Mouse (Mus musculus) olfactory bulb, adult 2 months (tissue): ENCODE measurements around the gene Itga3.

Source experiments
- CTCF ChIP-seq: fragments of 200-500 bp; IDR thresholded peaks from 2 replicates; pipeline ENCODE4 v1.5.1; 2012; ENCODE audit warnings: low read depth, mild to moderate bottlenecking, low read length, moderate library complexity; ENCODE audit not compliant: insufficient read depth
- POLR2A ChIP-seq: fragments of 200-500 bp; IDR thresholded peaks from 2 replicates; pipeline ENCODE4 v1.6.1; 2012; ENCODE audit warnings: mild to moderate bottlenecking, low read depth, low read length, moderate library complexity; ENCODE audit not compliant: insufficient read depth

DNA sequence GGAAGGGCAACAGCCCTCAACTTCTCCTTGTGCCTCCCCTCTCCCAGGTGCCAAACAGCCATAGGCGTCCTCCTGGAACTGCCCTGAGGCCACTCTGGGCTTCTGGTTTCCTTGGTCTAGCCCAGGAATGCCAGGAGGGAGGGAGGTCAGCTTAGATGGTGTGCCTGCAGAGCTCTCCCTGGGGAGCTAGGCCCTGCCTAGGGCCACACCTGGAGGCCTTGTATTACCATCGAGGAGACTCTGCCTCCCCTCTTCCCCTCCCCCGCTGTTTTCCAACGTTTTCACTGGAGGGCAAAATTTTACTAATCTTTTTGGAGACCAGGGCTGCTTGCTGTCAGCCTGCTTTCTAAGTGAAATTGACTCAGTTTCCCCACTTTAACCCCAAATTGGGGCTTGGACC lies 70.6 kb downstream of the Itga3 start:
- TF ChIP-seq CTCF (no peak), POLR2A (no peak)
